Mouse (Mus musculus): ENCODE measurements around the gene Carmil2.

The Carmil2 gene

GRCm38 (mm10) chr8:105722861-105723260 lies 36.8 kb downstream of the Carmil2 start:
- no peak for DNase-seq (ENCODE audit: low spot score in 2 of 2)

- no peak for DNase-seq (ENCODE audit: low spot score in 2 of 2)
Observed at GRCm38 (mm10) chr8:105725726-105726125, 39.7 kb downstream of the Carmil2 start.

- no peak for DNase-seq (ENCODE audit: low spot score in 2 of 2)
Observed at GRCm38 (mm10) chr8:105727397-105728124, 41.5 kb downstream of the Carmil2 start.

- no peak for DNase-seq (ENCODE audit: low spot score in 2 of 2)
Observed at GRCm38 (mm10) chr8:105732186-105732585, 46.1 kb downstream of the Carmil2 start.

GRCm38 (mm10) chr8:105739216-105739615 lies 53.1 kb downstream of the Carmil2 start:
- no peak for DNase-seq (ENCODE audit: low spot score in 2 of 2)

GRCm38 (mm10) chr8:105743301-105743700 lies 57.2 kb downstream of the Carmil2 start:
- DNase-seq (ENCODE audit: low spot score in 2 of 2) = no peak
